ENCODE assay signal across 34 mouse cellular contexts in genomic region chr3:82952173-82952962, GRCm38 (mm10). TPM values are rescaled to one million over a fixed set of nuclear protein-coding genes. Genes with fewer than 3 reads are reported as not detected.
DNase-seq lines count a peak whose midpoint lies in the region; ATAC-seq and TF ChIP-seq lines count a peak whose summit lies in the region.
"Had no signal": no experiment of that assay in that cellular context is flagged by ENCODE, and none has a peak within 500 bp of the region (broad histone marks: within the 10 kb centered on the region; RNA-seq: fewer than 3 reads in every experiment).

No protein-coding gene starts in this region.

- no peaks in the 10 kb centered on the region for H3K79me2 ChIP-seq in CH12.LX (replicated peaks; ENCODE audit: control insufficient read depth, extremely low read depth, insufficient read depth, poor library complexity, severe bottlenecking)

- dilution Hi-C loops in CH12.LX (cut with MboI; ENCODE audit: extremely low pct_ligation_motif_present, extremely low pct_unique_long_range_greater_than_20kb, low sequenced_read_pairs): no loop called here

- H3K36me3 ChIP-seq in kidney, adult 2 months (ENCODE audit: control insufficient read depth, insufficient read depth, low read length): no peaks in the 10 kb centered on the region
- no peaks in the 10 kb centered on the region for H3K36me3 ChIP-seq in kidney, embryonic 14.5 days (ENCODE audit: control insufficient read depth, insufficient read depth, low read length)
- H3K36me3 ChIP-seq in CH12.LX (replicated peaks in 1 of 2; ENCODE audit: control insufficient read depth in 1 of 2, insufficient read depth in 1 of 2, low read length in 1 of 2): no peaks in the 10 kb centered on the region
- H3K36me3 ChIP-seq in stomach, postnatal 0 days (ENCODE audit: control insufficient read depth, insufficient read depth, low read length): no peaks in the 10 kb centered on the region
- H3K36me3 ChIP-seq: embryonic facial prominence, embryonic 15.5 days; G1E had no signal

- no peak for TF ChIP-seq CTCF in kidney, adult 2 months (conservative IDR thresholded peaks at IDR 0.05; ENCODE audit: insufficient read depth, insufficient read length, low read depth, low read length)
- TF ChIP-seq CTCF in CH12.LX (conservative IDR thresholded peaks at IDR 0.05 in 1 of 2, IDR thresholded peaks at IDR 0.05 in 1 of 2; ENCODE audit: low read depth in 2 of 2, low read length in 2 of 2): no peak
- TF ChIP-seq CTCF in stomach, postnatal 0 days (IDR thresholded peaks at IDR 0.05; ENCODE audit: low read depth): no peak

- no peak overlapping the region for H3K4me2 ChIP-seq in kidney, embryonic 14.5 days (replicated peaks; ENCODE audit: low read depth, low read length)
- H3K4me2 ChIP-seq in CH12.LX (ENCODE audit: insufficient read depth, low read depth, poor library complexity, severe bottlenecking): no peak overlapping the region
- no peak overlapping the region for H3K4me2 ChIP-seq in stomach, postnatal 0 days (replicated peaks; ENCODE audit: low read depth)
- H3K4me2 ChIP-seq: embryonic facial prominence, embryonic 15.5 days; forebrain, embryonic 13.5 days had no signal

- in situ Hi-C loops in CH12.LX (cut with MboI; ENCODE audit: low pct_ligation_motif_present, low pct_unique_long_range_greater_than_20kb, low sequenced_read_pairs): no loop called here

- TF ChIP-seq RAD21 in CH12.LX (IDR thresholded peaks at IDR 0.05; ENCODE audit: low read depth, low read length): no peak

- no peaks in the 10 kb centered on the region for H3K4me1 ChIP-seq in kidney, adult 2 months (ENCODE audit: control insufficient read depth, insufficient read depth, low read length)
- H3K4me1 ChIP-seq in kidney, embryonic 14.5 days (ENCODE audit: control insufficient read depth, insufficient read depth, low read length): no peaks in the 10 kb centered on the region
- H3K4me1 ChIP-seq in CH12.LX (ENCODE audit: control insufficient read depth in 1 of 2, insufficient read depth in 2 of 2): no peaks in the 10 kb centered on the region; a peak in 1 of 4 replicates
- H3K4me1 ChIP-seq in stomach, postnatal 0 days (replicated peaks; ENCODE audit: control insufficient read depth, insufficient read depth): no peaks in the 10 kb centered on the region
- H3K4me1 ChIP-seq: embryonic facial prominence, embryonic 15.5 days; forebrain, embryonic 13.5 days had no signal

- peak; percentile 2 for DNase-seq in kidney, adult 2 months
- peak; percentile 23 for DNase-seq in CH12.LX (ENCODE audit: extremely low read depth)
- peak; percentile 7 for DNase-seq in ZHBTc4 (ENCODE audit: low read depth, low spot score)
- DNase-seq in stomach, postnatal 0 days (ENCODE audit: low spot score): no peak
- no peak for DNase-seq in right cerebral cortex, postnatal 4 days
- DNase-seq: adrenal gland, postnatal 25 days; B cell, adult 2 months; cerebellum, adult 11-12 months; cerebellum, adult 9-11 months; gastrocnemius, postnatal 10 days; kidney, adult 11 months; kidney, postnatal 10 days; liver; lung, adult 18-20 months; midbrain, embryonic 14.5 days; spleen, adult 18-20 months; thymus, postnatal 4 days had no signal

- H3K27me3 ChIP-seq in kidney, adult 2 months (replicated peaks; ENCODE audit: control insufficient read depth, insufficient read depth, low read length): no peaks in the 10 kb centered on the region
- H3K27me3 ChIP-seq in kidney, embryonic 14.5 days (ENCODE audit: control insufficient read depth, insufficient read depth, low read length): no peaks in the 10 kb centered on the region
- H3K27me3 ChIP-seq in CH12.LX (replicated peaks): no peaks in the 10 kb centered on the region
- no peaks in the 10 kb centered on the region for H3K27me3 ChIP-seq in stomach, postnatal 0 days (ENCODE audit: control insufficient read depth, insufficient read depth, low read length)
- H3K27me3 ChIP-seq: embryonic facial prominence, embryonic 15.5 days; forebrain, embryonic 13.5 days had no signal

- no peak for TF ChIP-seq POLR2A in kidney, adult 2 months (IDR thresholded peaks at IDR 0.05; ENCODE audit: low read depth, low read length)
- TF ChIP-seq POLR2A in CH12.LX (IDR thresholded peaks at IDR 0.05; ENCODE audit: low read depth, low read length): no peak

- no peak overlapping the region for H3K4me3 ChIP-seq in kidney, adult 2 months (ENCODE audit: insufficient read depth, low read depth, low read length)
- no peak overlapping the region for H3K4me3 ChIP-seq in kidney, embryonic 14.5 days (ENCODE audit: low read length)
- no peak overlapping the region for H3K4me3 ChIP-seq in CH12.LX (replicated peaks in 1 of 3; ENCODE audit: low read depth in 2 of 3, low read length in 2 of 3, poor library complexity in 1 of 3)
- H3K4me3 ChIP-seq in stomach, postnatal 0 days (ENCODE audit: low read depth, low read length): no peak overlapping the region
- H3K4me3 ChIP-seq: embryonic facial prominence, embryonic 15.5 days; forebrain, embryonic 13.5 days had no signal

- H3K27ac ChIP-seq in kidney, adult 2 months (ENCODE audit: insufficient read depth, low read depth, low read length): no peak overlapping the region
- no peak overlapping the region for H3K27ac ChIP-seq in kidney, embryonic 14.5 days (ENCODE audit: low read depth, low read length)
- H3K27ac ChIP-seq in CH12.LX (ENCODE audit: insufficient read depth, low read depth): no peak overlapping the region
- H3K27ac ChIP-seq in stomach, postnatal 0 days (replicated peaks): no peak overlapping the region
- H3K27ac ChIP-seq: embryonic facial prominence, embryonic 15.5 days; forebrain, embryonic 13.5 days had no signal

- 89% methylated on average over 4 of the region's 4 CpGs for whole genome bisulfite sequencing in kidney, adult 2 months
- 90% methylated on average over 4 of the region's 4 CpGs for WGBS in kidney, embryonic 14.5 days
- WGBS in stomach, postnatal 0 days: 78% methylated on average over 4 of the region's 4 CpGs

- no peak overlapping the region for H3K9ac ChIP-seq in kidney, embryonic 14.5 days (ENCODE audit: low read depth, low read length)
- no peak overlapping the region for H3K9ac ChIP-seq in CH12.LX (ENCODE audit: insufficient read depth, low read depth)
- H3K9ac ChIP-seq in stomach, postnatal 0 days (ENCODE audit: low read length): no peak overlapping the region
- H3K9ac ChIP-seq: embryonic facial prominence, embryonic 15.5 days; forebrain, embryonic 13.5 days had no signal

- ATAC-seq in kidney, embryonic 14.5 days (ENCODE audit: low FRiP score, low TSS enrichment): no peak
- peak; percentile 68; the same call in 1 of the 2 replicates for ATAC-seq in stomach, postnatal 0 days (ENCODE audit: low FRiP score, low TSS enrichment)
- ATAC-seq: forebrain, embryonic 13.5 days; hindbrain, embryonic 16.5 days; lung, postnatal 0 days had no signal

- no peaks in the 10 kb centered on the region for H3K9me3 ChIP-seq in kidney, embryonic 14.5 days (ENCODE audit: control insufficient read depth, low read length)
- no peaks in the 10 kb centered on the region for H3K9me3 ChIP-seq in CH12.LX (replicated peaks; ENCODE audit: low read length)
- H3K9me3 ChIP-seq in stomach, postnatal 0 days (ENCODE audit: control insufficient read depth, low read length): no peaks in the 10 kb centered on the region
- H3K9me3 ChIP-seq: embryonic facial prominence, embryonic 15.5 days; forebrain, embryonic 13.5 days; G1E had no signal

- TF ChIP-seq EP300 in CH12.LX (IDR thresholded peaks at IDR 0.05; ENCODE audit: low read length): peak; percentile 76
- no peak for TF ChIP-seq EP300 in stomach, postnatal 0 days (optimal IDR thresholded peaks at IDR 0.05)

TF ChIP-seq in CH12.LX, 34 proteins besides CTCF, POLR2A, EP300 and RAD21:
- TF ChIP-seq PAX5 (IDR thresholded peaks at IDR 0.05; ENCODE audit: low read length): no peak
- TF ChIP-seq ZNF384 (IDR thresholded peaks at IDR 0.05; ENCODE audit: low read depth, low read length): peak; percentile 52; the same call in 1 of the 2 replicates
- TF ChIP-seq MYC (IDR thresholded peaks at IDR 0.05; ENCODE audit: low read depth, low read length): no peak
- peak; percentile 77 for TF ChIP-seq IRF4 (IDR thresholded peaks at IDR 0.05; ENCODE audit: low read depth, low read length)
- peak; percentile 84 for TF ChIP-seq JUND (conservative IDR thresholded peaks at IDR 0.05; ENCODE audit: low read depth, low read length)
- TF ChIP-seq HCFC1 (IDR thresholded peaks at IDR 0.05; ENCODE audit: low read depth, low read length): no peak
- no peak for TF ChIP-seq RCOR1 (conservative IDR thresholded peaks at IDR 0.05; ENCODE audit: low read depth, low read length)
- peak; percentile 60; the same call in 1 of the 2 replicates for TF ChIP-seq JUN (IDR thresholded peaks at IDR 0.05; ENCODE audit: insufficient read depth, low read depth, low read length)

RNA-seq across cellular contexts. Expression of gene Lrat, which starts 48.6 kb away (rescaled TPM):
- 0.94 and 1.4 TPM in 2 replicates for polyA plus RNA-seq in kidney, adult 2 months (2012; rRNA removed)
- polyA plus RNA-seq in kidney, embryonic 14.5 days (2014; fragmentation: Nextera tagmentation; extraction: Ambion mirVana): not detected in 2 replicates
- not detected in 2 replicates for total RNA-seq in CH12.LX (2012; rRNA removed)
- total RNA-seq in CH12.LX (2014; rRNA removed): not detected in 2 replicates
- polyA plus RNA-seq in CH12.LX (2012; ENCODE audit: insufficient read length, low read depth): not detected in 2 replicates
- 0.02 and 0.05 TPM in 2 replicates for polyA plus RNA-seq in stomach, postnatal 0 days (2015; fragmentation: Nextera tagmentation; extraction: Ambion mirVana)
- total RNA-seq: common myeloid progenitor, adult 5-6 weeks; layer of hippocampus, adult 18-20 months; monocyte, adult 5-6 weeks had no signal
- polyA plus RNA-seq: G1E; hindbrain, embryonic 11.5 days; limb, embryonic 11.5 days; neural tube, embryonic 14.5 days had no signal

RNA-seq across cellular contexts. Expression of gene Fgg, which starts 55.2 kb away (rescaled TPM):
- 7.7 and 9.6 TPM in 2 replicates for polyA plus RNA-seq in kidney, adult 2 months (2012; rRNA removed)
- polyA plus RNA-seq in kidney, embryonic 14.5 days (2014; fragmentation: Nextera tagmentation; extraction: Ambion mirVana): 0.11 TPM in 1 of 2 replicates, not detected in the other
- total RNA-seq in CH12.LX (2012; rRNA removed): not detected in 2 replicates
- total RNA-seq in CH12.LX (2014; rRNA removed): not detected in 2 replicates
- polyA plus RNA-seq in CH12.LX (2012; ENCODE audit: insufficient read length, low read depth): not detected in 2 replicates
- 4.6 and 11.2 TPM in 2 replicates for polyA plus RNA-seq in stomach, postnatal 0 days (2015; fragmentation: Nextera tagmentation; extraction: Ambion mirVana)
- total RNA-seq: common myeloid progenitor, adult 5-6 weeks; heart, postnatal 25 days; layer of hippocampus, postnatal 10 days; left cerebral cortex, adult 18-20 months; left cerebral cortex, postnatal 14 days; monocyte, adult 5-6 weeks had no signal
- polyA plus RNA-seq: embryonic facial prominence, embryonic 15.5 days; forebrain, embryonic 13.5 days; G1E; heart, embryonic 14.5 days; hindbrain, embryonic 11.5 days; hindbrain, embryonic 16.5 days; midbrain, embryonic 14.5 days had no signal

Comparison
In these comparisons a context has a peak if more than half of its experiments do, and no peak if none do; other contexts are left out.
1. DNase-seq: peak in kidney, adult 2 months (single experiment), CH12.LX (single experiment) and ZHBTc4 (single experiment); none in stomach, postnatal 0 days (single experiment) and right cerebral cortex, postnatal 4 days (single experiment).